Mouse (Mus musculus): ENCODE results near the gene Ptpru. TPM values are rescaled to one million over a fixed set of nuclear protein-coding genes. Genes with fewer than 3 reads are reported as not detected.

Ptpru gene
- polyA plus RNA-seq, 1 experiment from 2014 or later, result 2.6 TPM

GRCm38 (mm10) chr4:131843290-131843743 is 5.2 kb upstream of the Ptpru start, which contains the start of gene Mecr:
Gene Mecr (plus strand): TSS chr4:131843470.
- H3K4me3 ChIP-seq (ENCODE audit: low read depth, low read length), result peak within 1 kb of the TSS; percentile 96
- DNase-seq (peak; percentile 95), ATAC-seq (peak; percentile 96)
- 0 out of 2 replicates have a peak within 1 kb of the TSS, but pooled peaks have one; percentile 32 for H3K27ac ChIP-seq (ENCODE audit: low read depth)
- H3K4me2 ChIP-seq (ENCODE audit: low read depth, low read length), result peak within 1 kb of the TSS; percentile 97
- H3K27me3 ChIP-seq (ENCODE audit: insufficient read depth, low read length), result peaks cover 13% of the 10 kb centered on the region
- peak within 1 kb of the TSS; percentile 88 for H3K9ac ChIP-seq (replicated peaks)
- under 1% methylated on average over 37 of the region's 37 CpGs for WGBS (ENCODE audit: insufficient replicate concordance)
- peaks cover 5% of the 10 kb centered on the region; the same call in 1 of the 2 replicates for H3K4me1 ChIP-seq (ENCODE audit: insufficient read depth)
- H3K9me3 ChIP-seq (ENCODE audit: low read length), result no peaks in the 10 kb centered on the region
- H3K36me3 ChIP-seq (replicated peaks; ENCODE audit: insufficient read depth, low read length), result no peaks in the 10 kb centered on the region
- TF ChIP-seq EP300 (IDR thresholded peaks at IDR 0.05; ENCODE audit: low read depth) (no peak), CTCF (IDR thresholded peaks at IDR 0.05; ENCODE audit: low read depth) (no peak)

- no peaks in the 10 kb centered on the region for H3K36me3 ChIP-seq (replicated peaks; ENCODE audit: insufficient read depth, low read length)
- H3K9me3 ChIP-seq (ENCODE audit: low read length), result no peaks in the 10 kb centered on the region
- H3K4me2 ChIP-seq (ENCODE audit: low read depth, low read length), result peak overlapping the region; percentile 98
- under 1% methylated on average over 61 of the region's 76 CpGs for WGBS (ENCODE audit: insufficient replicate concordance)
- no peak for TF ChIP-seq EP300 (IDR thresholded peaks at IDR 0.05; ENCODE audit: low read depth)
- no peak for TF ChIP-seq CTCF (IDR thresholded peaks at IDR 0.05; ENCODE audit: low read depth)
- H3K27me3 ChIP-seq (ENCODE audit: insufficient read depth, low read length), result peaks cover 49% of the 10 kb centered on the region
- H3K4me1 ChIP-seq (ENCODE audit: insufficient read depth), result peaks cover 25% of the 10 kb centered on the region
- DNase-seq, result peak; percentile 61
- H3K9ac ChIP-seq (replicated peaks), result peak overlapping the region; percentile 68
- ATAC-seq, result peak; percentile 20; the same call in 1 of the 2 replicates
- H3K4me3 ChIP-seq (ENCODE audit: low read depth, low read length), result peak overlapping the region; percentile 72
- H3K27ac ChIP-seq (ENCODE audit: low read depth), result no peak overlapping the region
Observed at GRCm38 (mm10) chr4:131836891-131837491, 1.1 kb downstream of the Ptpru start.

GRCm38 (mm10) chr4:131836351-131836881 is 1.7 kb downstream of the Ptpru start:
- TF ChIP-seq EP300 (IDR thresholded peaks at IDR 0.05; ENCODE audit: low read depth), result no peak
- TF ChIP-seq CTCF (IDR thresholded peaks at IDR 0.05; ENCODE audit: low read depth), result no peak
- H3K4me3 ChIP-seq (ENCODE audit: low read depth, low read length), result peak overlapping the region; percentile 72
- no peaks in the 10 kb centered on the region for H3K9me3 ChIP-seq (ENCODE audit: low read length)
- H3K27ac ChIP-seq (ENCODE audit: low read depth), result no peak overlapping the region
- H3K9ac ChIP-seq (replicated peaks), result peak overlapping the region; percentile 68
- no peaks in the 10 kb centered on the region for H3K36me3 ChIP-seq (replicated peaks; ENCODE audit: insufficient read depth, low read length)
- DNase-seq (peak; percentile 50), ATAC-seq (no peak)
- WGBS (ENCODE audit: insufficient replicate concordance), result 1% methylated on average over 33 of the region's 39 CpGs
- H3K4me1 ChIP-seq (ENCODE audit: insufficient read depth), result peaks cover 25% of the 10 kb centered on the region
- peaks cover 49% of the 10 kb centered on the region for H3K27me3 ChIP-seq (ENCODE audit: insufficient read depth, low read length)
- peak overlapping the region; percentile 98 for H3K4me2 ChIP-seq (ENCODE audit: low read depth, low read length)

GRCm38 (mm10) chr4:131833971-131834609 is 4.0 kb downstream of the Ptpru start:
- Histone ChIP-seq H3K4me1 (ENCODE audit: insufficient read depth) (peaks cover 27% of the 10 kb centered on the region), H3K36me3 (replicated peaks; ENCODE audit: insufficient read depth, low read length) (no peaks in the 10 kb centered on the region), H3K9ac (replicated peaks) (no peak overlapping the region), H3K4me2 (ENCODE audit: low read depth, low read length) (no peak overlapping the region), H3K4me3 (ENCODE audit: low read depth, low read length) (no peak overlapping the region), H3K27ac (ENCODE audit: low read depth) (no peak overlapping the region), H3K27me3 (ENCODE audit: insufficient read depth, low read length) (peaks cover 42% of the 10 kb centered on the region), H3K9me3 (ENCODE audit: low read length) (no peaks in the 10 kb centered on the region)
- DNase-seq, result no peak
- no peak for ATAC-seq
- TF ChIP-seq EP300 (IDR thresholded peaks at IDR 0.05; ENCODE audit: low read depth) (no peak), CTCF (IDR thresholded peaks at IDR 0.05; ENCODE audit: low read depth) (peak; percentile 45)
- WGBS (ENCODE audit: insufficient replicate concordance), result 30% methylated on average over 9 of the region's 9 CpGs

- H3K27ac ChIP-seq (ENCODE audit: low read depth), result 0 out of 2 replicates have a peak overlapping the region, but pooled peaks have one; percentile 23
- peaks cover 22% of the 10 kb centered on the region for H3K4me1 ChIP-seq (ENCODE audit: insufficient read depth)
- no peak overlapping the region for H3K4me3 ChIP-seq (ENCODE audit: low read depth, low read length)
- no peak for DNase-seq
- 50% methylated on average over 3 of the region's 3 CpGs for WGBS (ENCODE audit: insufficient replicate concordance)
- no peaks in the 10 kb centered on the region for H3K36me3 ChIP-seq (replicated peaks; ENCODE audit: insufficient read depth, low read length)
- ATAC-seq, result peak; percentile 58
- no peaks in the 10 kb centered on the region for H3K9me3 ChIP-seq (ENCODE audit: low read length)
- H3K9ac ChIP-seq (replicated peaks), result no peak overlapping the region
- H3K27me3 ChIP-seq (ENCODE audit: insufficient read depth, low read length), result peaks cover 31% of the 10 kb centered on the region
- peak overlapping the region; percentile 36; the same call in 1 of the 2 replicates for H3K4me2 ChIP-seq (ENCODE audit: low read depth, low read length)
- no peak for TF ChIP-seq CTCF (IDR thresholded peaks at IDR 0.05; ENCODE audit: low read depth)
- TF ChIP-seq EP300 (IDR thresholded peaks at IDR 0.05; ENCODE audit: low read depth), result 0 out of 2 replicates have a peak, but pooled peaks have one; percentile 5
Observed at GRCm38 (mm10) chr4:131832759-131833407, 5.2 kb downstream of the Ptpru start.
